16 mouse cellular contexts compared by ENCODE assay signal in genomic region chr17:62786602-62786907, GRCm38 (mm10).
"Had no signal": no experiment of that assay in that cellular context is flagged by ENCODE, and none has a peak within 500 bp of the region (broad histone marks: within the 10 kb centered on the region; RNA-seq: fewer than 3 reads in every experiment).

No protein-coding gene starts in this region.

- H3K27me3 ChIP-seq: neural tube, embryonic 13.5 days; neural tube, embryonic 15.5 days; stomach, embryonic 15.5 days had no signal

- H3K4me3 ChIP-seq: liver, embryonic 12.5 days; myocyte; neural tube, embryonic 13.5 days; neural tube, embryonic 15.5 days; stomach, embryonic 15.5 days had no signal

- H3K9me3 ChIP-seq: liver, embryonic 12.5 days; neural tube, embryonic 13.5 days; neural tube, embryonic 15.5 days; stomach, embryonic 15.5 days had no signal

- ATAC-seq: liver, embryonic 12.5 days had no signal

- DNase-seq: lung, adult 18-20 months; lung, embryonic 14.5 days; lung, postnatal 10 days; lung, postnatal 4 days; right cerebral cortex, adult 18-20 months; right cerebral cortex, postnatal 25 days; thymus, adult 2 months; thymus, postnatal 25 days; thymus, postnatal 4 days had no signal

- H3K27ac ChIP-seq: liver, embryonic 12.5 days; liver, embryonic 14.5 days; neural tube, embryonic 13.5 days; neural tube, embryonic 15.5 days; stomach, embryonic 15.5 days; stomach, postnatal 0 days had no signal

- H3K4me2 ChIP-seq: liver, embryonic 12.5 days; lung, embryonic 14.5 days; neural tube, embryonic 13.5 days; neural tube, embryonic 15.5 days; stomach, embryonic 15.5 days had no signal

- H3K36me3 ChIP-seq: liver, embryonic 12.5 days; neural tube, embryonic 13.5 days; neural tube, embryonic 15.5 days; stomach, embryonic 15.5 days had no signal

- H3K9ac ChIP-seq: liver, embryonic 12.5 days; liver, embryonic 14.5 days; lung, embryonic 14.5 days; neural tube, embryonic 13.5 days; neural tube, embryonic 15.5 days; stomach, embryonic 15.5 days had no signal
